Mouse (Mus musculus): ENCODE data around the gene Gas2l3. TPM values are rescaled to one million over a fixed set of nuclear protein-coding genes. Genes with fewer than 3 reads are reported as not detected.
A peak's percentile ranks its signal among the peaks of the same experiment; 100 is the strongest.

The Gas2l3 gene
- polyA plus RNA-seq, 1 experiment from 2014 or later = 8.9 TPM

DNA sequence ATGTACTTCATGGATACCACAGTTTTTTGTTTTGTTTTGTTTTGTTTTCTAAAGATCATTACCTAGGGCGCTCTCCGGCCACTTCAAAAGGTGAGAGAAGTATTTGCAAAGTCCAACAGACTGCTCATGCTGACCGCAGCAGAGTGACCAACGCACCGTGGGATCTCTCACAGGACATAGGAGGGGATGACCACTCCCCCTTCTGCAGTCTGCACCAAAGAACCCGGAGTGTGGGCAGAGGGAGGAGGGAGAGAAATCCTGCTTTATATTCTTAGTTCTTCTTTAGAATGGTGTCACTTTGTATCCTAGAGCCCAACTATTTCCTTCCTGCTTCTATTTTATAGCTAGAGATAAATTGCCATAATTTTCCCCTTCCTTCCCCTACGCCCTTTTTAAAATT, 48.4 kb downstream of the Gas2l3 start:
- Histone ChIP-seq H3K4me3 (ENCODE audit: low read depth, low read length) (no peak overlapping the region), H3K4me1 (ENCODE audit: control insufficient read depth, insufficient read depth, low read length) (no peaks in the 10 kb centered on the region), H3K27ac (ENCODE audit: low read depth, low read length) (no peak overlapping the region), H3K4me2 (peak overlapping the region; percentile 23; the same call in 1 of the 2 replicates), H3K9me3 (ENCODE audit: control insufficient read depth, low read length) (no peaks in the 10 kb centered on the region), H3K36me3 (ENCODE audit: control insufficient read depth, insufficient read depth, low read length) (no peaks in the 10 kb centered on the region), H3K27me3 (ENCODE audit: control insufficient read depth, insufficient read depth, low read length) (no peaks in the 10 kb centered on the region), H3K9ac (ENCODE audit: low read length) (no peak overlapping the region)
- DNase-seq (ENCODE audit: low spot score, missing footprints) (no peak), ATAC-seq (ENCODE audit: low FRiP score) (0 out of 2 replicates have a peak, but pooled peaks have one; percentile 64)
- WGBS = 28% methylated on average over 7 of the region's 7 CpGs

DNA sequence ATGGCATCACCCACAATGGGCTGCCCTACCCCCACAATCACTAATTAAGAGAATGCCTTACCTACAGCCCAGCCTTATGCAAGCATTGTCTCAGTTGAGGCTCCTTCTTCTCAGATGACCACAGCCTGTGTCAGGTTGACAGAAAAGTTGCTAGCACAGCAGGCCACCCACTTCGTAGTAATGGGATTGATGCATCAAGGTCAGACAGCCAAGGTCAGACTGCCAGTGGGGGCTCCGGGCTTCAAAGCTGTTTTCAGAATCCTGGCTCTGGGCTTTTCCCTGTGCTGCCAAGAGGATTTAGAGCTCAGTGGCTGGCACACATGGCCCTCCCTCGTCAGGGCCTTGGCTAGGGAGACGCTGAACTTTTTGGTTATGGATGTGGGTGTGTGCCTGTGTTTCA, 51.1 kb downstream of the Gas2l3 start:
- 33% methylated on average over 4 of the region's 4 CpGs for WGBS
- ATAC-seq (ENCODE audit: low FRiP score) = no peak
- Histone ChIP-seq H3K27ac (ENCODE audit: low read depth, low read length) (no peak overlapping the region), H3K27me3 (ENCODE audit: control insufficient read depth, insufficient read depth, low read length) (no peaks in the 10 kb centered on the region), H3K9ac (ENCODE audit: low read length) (no peak overlapping the region), H3K4me1 (ENCODE audit: control insufficient read depth, insufficient read depth, low read length) (no peaks in the 10 kb centered on the region), H3K4me2 (no peak overlapping the region), H3K4me3 (ENCODE audit: low read depth, low read length) (no peak overlapping the region), H3K9me3 (ENCODE audit: control insufficient read depth, low read length) (no peaks in the 10 kb centered on the region), H3K36me3 (ENCODE audit: control insufficient read depth, insufficient read depth, low read length) (no peaks in the 10 kb centered on the region)
- peak; percentile 88 for DNase-seq (ENCODE audit: low spot score, missing footprints)

DNA sequence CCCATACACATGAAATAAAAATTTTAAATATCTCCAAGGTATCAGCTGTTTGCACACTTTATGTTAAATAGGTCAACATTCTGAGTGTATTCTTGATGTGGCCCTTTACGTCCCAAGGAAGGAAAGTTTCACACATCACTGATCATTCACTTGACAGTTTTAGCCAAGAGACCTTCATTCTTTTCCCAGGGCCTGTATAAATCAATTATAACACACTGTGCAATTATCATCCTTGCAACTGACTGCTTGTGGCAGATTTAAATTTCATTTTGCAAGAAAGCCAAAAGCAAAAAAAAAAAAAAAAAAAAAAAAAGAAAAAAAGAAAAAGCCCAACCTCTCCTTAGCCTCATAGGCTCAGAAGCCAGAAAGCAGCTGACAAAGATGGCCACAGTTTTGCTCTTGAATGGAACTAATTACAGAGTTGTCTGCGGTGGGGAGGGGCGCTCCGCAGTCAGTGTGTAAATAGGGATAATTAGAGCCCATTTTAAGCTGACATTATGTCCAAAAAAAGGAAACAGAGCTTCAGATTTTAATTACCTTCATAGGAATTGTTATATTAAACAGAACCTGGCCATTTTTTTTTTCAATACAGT, 52.1 kb downstream of the Gas2l3 start:
- H3K9me3 ChIP-seq (ENCODE audit: control insufficient read depth, low read length) = no peaks in the 10 kb centered on the region
- H3K27me3 ChIP-seq (ENCODE audit: control insufficient read depth, insufficient read depth, low read length) = no peaks in the 10 kb centered on the region
- no peak for DNase-seq (ENCODE audit: low spot score, missing footprints)
- H3K27ac ChIP-seq (ENCODE audit: low read depth, low read length) = no peak overlapping the region
- ATAC-seq (ENCODE audit: low FRiP score) = no peak
- no peaks in the 10 kb centered on the region for H3K36me3 ChIP-seq (ENCODE audit: control insufficient read depth, insufficient read depth, low read length)
- H3K4me3 ChIP-seq (ENCODE audit: low read depth, low read length) = no peak overlapping the region
- H3K9ac ChIP-seq (ENCODE audit: low read length) = no peak overlapping the region
- H3K4me1 ChIP-seq (ENCODE audit: control insufficient read depth, insufficient read depth, low read length) = no peaks in the 10 kb centered on the region
- no peak overlapping the region for H3K4me2 ChIP-seq
- 79% methylated on average over 4 of the region's 4 CpGs for WGBS

DNA sequence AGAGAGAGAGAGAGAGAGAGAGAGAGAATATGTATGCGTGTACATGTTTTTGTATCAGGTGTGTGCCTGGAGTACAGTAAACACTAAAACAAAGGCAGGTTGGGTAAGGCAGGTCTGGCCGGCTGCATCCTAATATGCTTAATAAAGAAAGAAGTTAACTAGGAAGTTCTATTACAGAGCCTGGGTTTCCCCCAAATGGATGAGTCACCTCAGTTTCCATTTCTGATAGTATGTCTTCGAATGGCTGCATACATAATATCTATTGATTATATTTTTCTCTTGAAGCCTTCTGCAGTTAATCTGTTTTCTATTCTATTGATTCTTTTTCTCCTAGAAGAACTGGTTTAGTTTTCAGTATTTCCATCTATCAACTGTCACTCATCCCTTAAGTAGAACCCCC, 57.3 kb downstream of the Gas2l3 start:
- no peaks in the 10 kb centered on the region for H3K4me1 ChIP-seq (ENCODE audit: control insufficient read depth, insufficient read depth, low read length)
- H3K9ac ChIP-seq (ENCODE audit: low read length) = no peak overlapping the region
- no peaks in the 10 kb centered on the region for H3K36me3 ChIP-seq (ENCODE audit: control insufficient read depth, insufficient read depth, low read length)
- no peaks in the 10 kb centered on the region for H3K9me3 ChIP-seq (ENCODE audit: control insufficient read depth, low read length)
- H3K27me3 ChIP-seq (ENCODE audit: control insufficient read depth, insufficient read depth, low read length) = no peaks in the 10 kb centered on the region
- no peak for ATAC-seq (ENCODE audit: low FRiP score)
- 89% methylated on average over 3 of the region's 3 CpGs for WGBS
- DNase-seq (ENCODE audit: low spot score, missing footprints) = no peak
- no peak overlapping the region for H3K4me3 ChIP-seq (ENCODE audit: low read depth, low read length)
- H3K4me2 ChIP-seq = no peak overlapping the region
- no peak overlapping the region for H3K27ac ChIP-seq (ENCODE audit: low read depth, low read length)

DNA sequence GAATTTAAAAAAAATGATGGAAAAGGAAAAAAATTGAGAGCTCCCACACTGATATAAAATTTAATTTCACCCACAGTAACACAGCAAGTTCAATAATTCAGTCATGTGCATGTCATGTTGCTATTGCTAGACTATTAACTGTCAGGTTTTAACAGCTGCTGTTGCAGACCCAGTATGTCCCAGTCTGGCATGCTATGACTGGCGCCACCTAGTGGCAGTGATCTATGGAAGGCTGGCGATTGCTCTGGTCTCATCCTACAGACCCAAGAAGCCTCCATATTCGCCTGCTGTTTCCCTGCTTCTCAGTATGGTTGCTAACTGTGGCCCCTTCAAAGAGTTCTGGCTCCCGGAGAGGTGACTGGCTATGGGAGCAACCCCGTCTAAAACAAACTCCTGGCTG, 60.3 kb downstream of the Gas2l3 start:
- peak; percentile 77 for ATAC-seq (ENCODE audit: low FRiP score)
- WGBS = 5% methylated on average over 5 of the region's 5 CpGs
- H3K9me3 ChIP-seq (ENCODE audit: control insufficient read depth, low read length) = no peaks in the 10 kb centered on the region
- H3K9ac ChIP-seq (ENCODE audit: low read length) = no peak overlapping the region
- peak; percentile 95 for DNase-seq (ENCODE audit: low spot score, missing footprints)
- no peaks in the 10 kb centered on the region for H3K36me3 ChIP-seq (ENCODE audit: control insufficient read depth, insufficient read depth, low read length)
- no peaks in the 10 kb centered on the region for H3K27me3 ChIP-seq (ENCODE audit: control insufficient read depth, insufficient read depth, low read length)
- H3K27ac ChIP-seq (ENCODE audit: low read depth, low read length) = no peak overlapping the region
- H3K4me1 ChIP-seq (ENCODE audit: control insufficient read depth, insufficient read depth, low read length) = no peaks in the 10 kb centered on the region
- no peak overlapping the region for H3K4me2 ChIP-seq
- no peak overlapping the region for H3K4me3 ChIP-seq (ENCODE audit: low read depth, low read length)

DNA sequence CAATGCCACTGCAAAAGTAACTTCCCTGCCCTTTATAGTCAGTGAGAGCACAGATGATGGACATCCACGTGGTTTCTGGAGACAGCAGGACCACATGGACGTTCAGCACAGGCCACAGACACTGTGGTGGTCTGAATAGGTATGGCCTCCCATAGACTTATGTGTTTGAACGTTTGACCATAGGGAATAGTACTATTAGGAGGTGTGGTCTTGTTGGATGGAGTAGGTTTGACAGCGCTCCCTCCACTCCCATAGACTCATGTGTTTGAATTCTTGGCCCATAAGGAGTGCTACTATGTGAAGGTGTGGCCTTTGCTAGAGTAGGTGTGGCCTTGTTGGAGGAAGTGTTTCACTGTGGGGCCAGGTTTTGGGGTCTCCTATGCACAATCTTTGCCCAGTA, 66.0 kb downstream of the Gas2l3 start:
- DNase-seq (ENCODE audit: low spot score, missing footprints) (no peak), ATAC-seq (ENCODE audit: low FRiP score) (no peak)
- H3K4me2 ChIP-seq = no peak overlapping the region
- no peak overlapping the region for H3K9ac ChIP-seq (ENCODE audit: low read length)
- no peaks in the 10 kb centered on the region for H3K9me3 ChIP-seq (ENCODE audit: control insufficient read depth, low read length)
- H3K27me3 ChIP-seq (ENCODE audit: control insufficient read depth, insufficient read depth, low read length) = no peaks in the 10 kb centered on the region
- WGBS = 73% methylated on average over 4 of the region's 4 CpGs
- no peaks in the 10 kb centered on the region for H3K4me1 ChIP-seq (ENCODE audit: control insufficient read depth, insufficient read depth, low read length)
- H3K36me3 ChIP-seq (ENCODE audit: control insufficient read depth, insufficient read depth, low read length) = no peaks in the 10 kb centered on the region
- no peak overlapping the region for H3K4me3 ChIP-seq (ENCODE audit: low read depth, low read length)
- H3K27ac ChIP-seq (ENCODE audit: low read depth, low read length) = no peak overlapping the region

DNA sequence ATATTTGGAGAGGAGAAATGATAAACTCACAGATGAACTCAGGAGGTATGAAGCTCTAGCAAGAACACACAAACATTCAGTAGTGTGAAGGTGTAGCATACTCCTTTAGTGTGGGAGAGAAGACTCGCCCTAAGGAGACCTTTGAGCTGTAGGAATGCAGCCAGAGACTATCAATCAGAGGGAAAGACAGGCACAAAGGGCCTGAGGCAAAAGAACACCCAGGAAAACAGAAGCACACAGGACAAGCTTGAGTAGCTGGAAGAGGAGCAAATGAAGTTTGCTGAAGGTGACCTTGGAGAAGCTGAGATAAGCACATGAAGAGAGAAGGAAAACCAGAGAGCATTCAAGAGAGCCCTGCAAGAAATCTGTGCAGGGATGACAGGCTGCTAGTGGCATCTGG, 73.7 kb downstream of the Gas2l3 start:
- ATAC-seq (ENCODE audit: low FRiP score) = no peak
- Histone ChIP-seq H3K27ac (ENCODE audit: low read depth, low read length) (no peak overlapping the region), H3K4me2 (no peak overlapping the region), H3K27me3 (ENCODE audit: control insufficient read depth, insufficient read depth, low read length) (no peaks in the 10 kb centered on the region), H3K4me3 (ENCODE audit: low read depth, low read length) (no peak overlapping the region), H3K9me3 (ENCODE audit: control insufficient read depth, low read length) (no peaks in the 10 kb centered on the region), H3K36me3 (ENCODE audit: control insufficient read depth, insufficient read depth, low read length) (no peaks in the 10 kb centered on the region), H3K4me1 (ENCODE audit: control insufficient read depth, insufficient read depth, low read length) (no peaks in the 10 kb centered on the region), H3K9ac (ENCODE audit: low read length) (no peak overlapping the region)
- WGBS = 73% methylated on average over 1 of the region's 1 CpGs
- no peak for DNase-seq (ENCODE audit: low spot score, missing footprints)

DNA sequence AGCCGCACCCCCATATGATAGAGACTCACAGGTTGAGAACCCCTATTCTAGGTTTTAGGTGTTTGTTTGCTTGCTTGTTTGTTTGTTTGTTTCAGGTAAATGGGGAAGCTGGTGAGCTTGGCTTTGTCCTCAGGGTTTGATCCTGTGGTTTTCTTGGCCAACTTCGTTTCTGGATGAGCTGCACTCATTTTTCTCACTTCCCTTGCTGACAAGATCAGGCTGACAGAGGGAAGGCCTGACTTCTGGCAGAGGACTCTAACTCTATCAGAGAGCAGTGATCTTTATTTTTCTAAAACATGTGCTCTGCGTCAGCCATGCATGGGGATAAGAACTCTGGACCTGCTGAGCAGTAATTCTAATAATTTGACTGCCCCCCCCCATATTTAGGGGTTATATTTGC, 84.8 kb downstream of the Gas2l3 start:
- DNase-seq (ENCODE audit: low spot score, missing footprints) (no peak), ATAC-seq (ENCODE audit: low FRiP score) (no peak)
- H3K9me3 ChIP-seq (ENCODE audit: control insufficient read depth, low read length) = no peaks in the 10 kb centered on the region
- H3K4me1 ChIP-seq (ENCODE audit: control insufficient read depth, insufficient read depth, low read length) = no peaks in the 10 kb centered on the region
- no peaks in the 10 kb centered on the region for H3K36me3 ChIP-seq (ENCODE audit: control insufficient read depth, insufficient read depth, low read length)
- H3K27ac ChIP-seq (ENCODE audit: low read depth, low read length) = no peak overlapping the region
- no peak overlapping the region for H3K9ac ChIP-seq (ENCODE audit: low read length)
- H3K4me2 ChIP-seq = no peak overlapping the region
- no peak overlapping the region for H3K4me3 ChIP-seq (ENCODE audit: low read depth, low read length)
- H3K27me3 ChIP-seq (ENCODE audit: control insufficient read depth, insufficient read depth, low read length) = no peaks in the 10 kb centered on the region
- WGBS = 85% methylated on average over 3 of the region's 3 CpGs

Measured in midbrain, embryonic 11.5 days (tissue).